Mouse (Mus musculus) kidney, adult 11 months (tissue): ENCODE data around the gene Tpm4.

ENCODE experiments used
- DNase-seq: peaks from one replicate; pipeline ENCODE4 v3.0.0; 2022

Gene Tpm4

DNA sequence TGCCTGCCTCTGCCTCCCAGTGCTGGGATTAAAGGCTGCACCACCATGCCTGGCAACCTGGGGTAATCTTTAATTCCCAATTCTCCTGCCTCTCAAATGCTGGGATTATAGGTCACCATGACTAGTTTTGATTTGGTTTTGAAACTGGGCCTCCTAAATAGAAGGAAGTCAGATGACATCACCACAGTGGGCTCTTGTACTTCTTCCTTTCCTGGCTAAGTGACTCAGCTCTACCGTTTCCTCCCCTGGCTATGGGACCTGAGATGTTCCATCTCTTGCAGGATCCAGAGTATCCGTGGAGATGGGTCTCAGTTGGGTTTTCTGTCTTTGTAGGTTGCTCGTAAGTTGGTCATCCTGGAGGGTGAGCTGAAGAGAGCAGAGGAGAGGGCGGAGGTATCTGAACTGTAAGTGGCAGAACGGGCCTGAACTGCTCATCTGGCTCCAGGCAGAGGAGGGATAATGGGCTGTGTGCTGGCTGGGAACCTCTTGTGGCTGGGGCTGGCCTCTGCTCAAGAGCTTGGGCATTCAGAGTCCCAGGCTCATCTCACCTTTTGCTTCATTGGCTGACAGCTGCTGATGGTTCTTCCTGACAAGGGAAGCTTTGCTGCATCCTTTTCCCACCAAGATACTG lies 9.7 kb downstream of the Tpm4 start:
- DNase-seq: no peak

DNA sequence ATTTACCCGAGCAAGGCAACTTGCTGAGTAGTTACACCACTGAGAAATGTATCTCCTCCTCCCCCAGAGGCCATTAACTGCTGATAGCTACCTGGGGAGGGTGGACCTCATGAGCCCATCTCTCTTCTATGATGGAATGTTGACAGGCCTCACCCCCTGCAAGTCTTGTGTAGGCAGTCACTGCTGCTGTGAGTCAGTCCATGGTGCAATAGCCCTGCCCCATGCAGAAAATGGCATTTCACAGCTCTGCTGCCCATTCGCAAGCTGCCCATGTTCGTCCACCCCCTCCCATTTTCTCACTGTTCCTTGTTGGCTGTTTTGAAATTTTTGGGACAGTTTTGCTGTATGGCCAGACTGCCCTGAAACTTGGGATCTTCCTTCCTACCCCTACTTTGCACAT lies 10.7 kb downstream of the Tpm4 start:
- DNase-seq: no peak

DNA sequence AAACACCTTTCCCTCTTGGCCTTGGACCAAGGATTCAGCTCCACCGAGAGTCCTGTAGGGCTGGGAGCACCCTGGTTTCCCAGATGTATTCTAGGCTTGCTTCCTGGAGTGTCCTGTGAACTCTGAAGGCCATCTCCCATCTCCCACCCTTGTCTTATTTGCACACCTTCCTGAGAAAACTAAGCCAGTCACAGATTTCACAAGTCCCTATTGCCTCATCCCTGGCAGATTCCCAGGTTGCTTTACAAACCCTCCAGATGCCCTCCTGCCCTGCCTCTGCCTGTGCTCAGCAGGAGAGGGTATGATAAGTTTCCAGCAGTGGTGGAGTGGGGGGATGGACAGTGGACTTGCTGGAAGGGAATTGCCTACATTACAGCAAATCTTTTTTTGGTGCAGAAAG lies 11.3 kb downstream of the Tpm4 start:
- no peak for DNase-seq

DNA sequence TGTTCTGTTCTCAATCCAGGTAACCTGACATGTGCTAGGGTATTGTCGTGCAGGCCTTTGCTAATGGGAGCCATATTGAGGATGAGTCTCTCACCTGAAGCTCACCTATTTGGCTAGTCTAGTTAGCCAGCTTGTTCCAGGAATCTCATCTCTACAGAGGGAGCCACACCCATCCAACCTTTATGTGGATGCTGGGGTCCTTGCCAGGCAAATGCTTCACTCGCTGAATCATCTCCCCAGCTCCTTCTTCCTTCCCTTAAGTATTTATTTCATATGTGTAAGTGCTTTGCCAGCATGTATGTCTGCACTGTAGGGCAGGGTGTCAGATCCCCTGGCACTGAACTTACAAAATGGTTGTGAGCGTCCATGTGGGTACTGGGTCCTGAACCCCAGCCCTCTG lies 11.8 kb downstream of the Tpm4 start:
- DNase-seq: no peak

DNA sequence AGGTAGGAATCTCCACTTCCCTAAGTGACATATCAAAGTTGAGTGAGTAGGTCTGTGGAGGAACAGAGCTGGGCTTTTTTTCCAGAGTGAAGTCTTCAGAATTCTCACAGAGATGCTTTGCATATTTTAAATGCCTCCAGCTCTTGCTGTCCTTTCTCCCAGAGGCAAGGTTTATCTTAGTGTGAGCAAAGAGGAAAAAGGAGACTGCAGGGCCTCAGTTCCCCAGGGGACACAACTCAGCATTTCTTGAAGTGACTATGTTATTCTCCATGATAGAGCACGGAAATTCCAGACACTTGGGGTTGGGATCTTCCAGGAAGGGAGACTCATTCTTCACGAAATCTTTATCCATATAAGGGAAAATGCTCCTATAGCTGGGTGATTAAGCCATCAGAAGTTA lies 12.5 kb downstream of the Tpm4 start:
- DNase-seq: no peak

DNA sequence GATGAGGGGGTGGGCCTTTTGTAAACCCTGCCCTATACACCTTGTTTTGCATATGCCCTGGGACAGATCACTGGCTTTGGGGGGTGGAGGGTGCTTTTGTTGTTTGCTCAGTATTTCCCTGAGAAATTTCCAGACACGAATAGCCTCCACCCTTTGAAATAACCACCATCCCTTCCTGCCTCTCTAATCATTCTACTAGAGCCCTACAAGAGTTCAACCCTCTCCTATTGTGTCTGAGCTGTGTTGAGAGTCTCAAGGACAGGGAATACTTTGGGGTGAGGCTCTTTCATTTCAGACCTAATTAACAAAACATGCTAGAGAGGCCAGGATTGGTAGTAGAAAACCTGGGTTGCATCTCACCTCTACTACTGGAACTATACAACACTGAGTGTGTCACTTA lies 14.3 kb downstream of the Tpm4 start:
- DNase-seq: no peak

DNA sequence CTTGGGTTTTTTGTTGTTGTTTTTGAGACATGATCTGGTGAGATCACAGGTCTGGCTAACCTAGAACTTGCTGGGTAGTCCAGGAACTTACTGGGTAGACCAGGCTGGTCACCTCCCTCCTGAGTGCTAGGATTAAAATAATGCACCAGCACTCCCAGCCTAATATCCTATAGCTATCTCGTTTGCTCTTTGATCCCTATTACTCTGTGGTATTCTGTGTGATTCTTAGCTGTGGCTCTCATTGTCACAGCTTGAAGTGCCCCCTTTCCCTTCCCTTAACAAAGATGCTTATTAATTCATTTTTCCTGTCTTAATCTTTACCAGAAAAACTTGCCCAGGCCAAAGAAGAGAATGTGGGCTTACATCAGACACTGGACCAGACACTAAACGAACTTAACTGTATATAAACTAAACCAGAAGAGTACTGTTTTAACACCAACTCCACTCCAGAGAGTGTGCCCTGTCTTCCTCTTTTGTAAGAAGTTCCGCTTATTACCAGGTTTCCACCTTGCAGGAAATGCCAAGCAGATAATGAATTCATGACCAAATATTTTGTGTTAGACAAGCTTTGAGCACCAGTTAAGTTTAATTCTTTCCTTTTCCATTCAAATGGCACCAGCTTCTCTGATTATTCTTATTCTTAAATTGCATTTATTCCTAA lies 16.8 kb downstream of the Tpm4 start:
- DNase-seq: no peak

DNA sequence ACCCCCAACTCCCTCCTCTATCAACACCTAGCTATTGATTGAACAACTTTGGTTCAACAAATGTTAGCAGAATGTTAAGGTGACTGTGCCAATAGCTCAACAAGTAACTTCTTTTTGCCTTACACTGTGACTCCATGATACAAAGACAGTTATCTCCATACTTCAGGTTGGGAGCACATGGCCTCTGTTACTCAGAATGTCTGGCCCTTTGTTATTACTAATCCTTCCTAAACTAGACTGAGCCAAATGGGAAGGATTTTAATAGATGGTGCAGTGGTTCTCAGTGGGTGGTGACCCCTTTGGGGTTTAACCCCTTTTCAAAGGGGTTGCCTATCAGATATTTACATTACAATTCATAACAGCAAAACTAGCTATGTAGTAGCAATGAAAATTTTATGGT lies 18.6 kb downstream of the Tpm4 start:
- no peak for DNase-seq

DNA sequence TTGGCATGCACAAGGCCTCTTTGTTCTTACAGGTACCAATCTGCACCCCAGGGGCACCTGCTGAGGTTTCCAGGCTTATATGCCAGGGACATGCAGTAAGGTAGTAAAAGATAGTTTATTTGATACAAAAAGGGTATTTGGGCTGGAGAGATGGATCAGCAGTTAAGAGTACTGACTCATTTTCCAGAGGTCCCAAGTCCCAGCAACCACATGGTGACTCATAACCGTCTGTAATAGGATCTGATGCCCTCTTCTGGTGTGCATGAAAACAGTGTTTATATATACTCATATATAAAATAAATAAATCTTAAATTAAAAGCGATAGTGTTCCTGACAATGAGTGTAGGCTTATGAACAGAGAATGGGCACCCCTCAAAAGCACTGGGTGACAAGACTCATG lies 23.3 kb downstream of the Tpm4 start:
- DNase-seq: no peak

DNA sequence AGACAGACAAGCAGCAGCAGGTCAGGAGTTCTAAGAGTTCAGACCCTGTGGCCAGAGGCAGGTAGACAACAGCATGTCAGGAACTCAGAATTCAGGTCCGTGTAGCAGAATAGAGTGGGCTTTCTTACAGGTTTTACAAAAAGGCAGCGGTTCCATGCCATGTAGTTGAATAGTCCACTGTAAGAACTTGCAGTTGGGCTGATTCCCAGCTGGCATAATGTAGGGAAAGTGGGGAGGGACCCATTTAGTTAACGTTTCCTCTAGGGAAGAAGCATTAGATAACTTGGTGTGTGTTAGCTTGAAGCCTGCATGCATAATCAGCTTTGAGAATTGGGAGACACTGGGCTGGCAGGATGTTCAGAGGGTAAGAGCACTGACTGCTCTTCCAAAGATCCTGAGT lies 24.0 kb downstream of the Tpm4 start:
- DNase-seq: no peak

DNA sequence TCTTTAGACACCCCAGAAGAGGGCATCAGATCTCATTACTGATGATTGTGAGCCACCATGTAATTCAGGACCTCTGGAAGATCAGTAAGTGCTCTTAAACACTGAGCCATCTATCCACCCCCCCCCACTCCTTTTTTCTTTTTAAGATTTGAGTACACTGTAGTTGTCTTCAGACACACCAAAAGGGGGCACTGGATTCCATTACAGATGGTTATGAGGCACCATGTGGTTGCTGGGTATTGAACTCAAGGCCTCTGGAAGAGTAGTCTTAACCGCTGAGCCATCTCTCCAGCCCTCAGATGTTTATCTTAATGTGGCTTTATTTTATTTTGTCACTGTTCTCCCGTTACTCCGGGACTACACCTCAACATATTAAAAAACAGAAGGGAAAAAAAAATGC lies 25.2 kb downstream of the Tpm4 start:
- DNase-seq: no peak

DNA sequence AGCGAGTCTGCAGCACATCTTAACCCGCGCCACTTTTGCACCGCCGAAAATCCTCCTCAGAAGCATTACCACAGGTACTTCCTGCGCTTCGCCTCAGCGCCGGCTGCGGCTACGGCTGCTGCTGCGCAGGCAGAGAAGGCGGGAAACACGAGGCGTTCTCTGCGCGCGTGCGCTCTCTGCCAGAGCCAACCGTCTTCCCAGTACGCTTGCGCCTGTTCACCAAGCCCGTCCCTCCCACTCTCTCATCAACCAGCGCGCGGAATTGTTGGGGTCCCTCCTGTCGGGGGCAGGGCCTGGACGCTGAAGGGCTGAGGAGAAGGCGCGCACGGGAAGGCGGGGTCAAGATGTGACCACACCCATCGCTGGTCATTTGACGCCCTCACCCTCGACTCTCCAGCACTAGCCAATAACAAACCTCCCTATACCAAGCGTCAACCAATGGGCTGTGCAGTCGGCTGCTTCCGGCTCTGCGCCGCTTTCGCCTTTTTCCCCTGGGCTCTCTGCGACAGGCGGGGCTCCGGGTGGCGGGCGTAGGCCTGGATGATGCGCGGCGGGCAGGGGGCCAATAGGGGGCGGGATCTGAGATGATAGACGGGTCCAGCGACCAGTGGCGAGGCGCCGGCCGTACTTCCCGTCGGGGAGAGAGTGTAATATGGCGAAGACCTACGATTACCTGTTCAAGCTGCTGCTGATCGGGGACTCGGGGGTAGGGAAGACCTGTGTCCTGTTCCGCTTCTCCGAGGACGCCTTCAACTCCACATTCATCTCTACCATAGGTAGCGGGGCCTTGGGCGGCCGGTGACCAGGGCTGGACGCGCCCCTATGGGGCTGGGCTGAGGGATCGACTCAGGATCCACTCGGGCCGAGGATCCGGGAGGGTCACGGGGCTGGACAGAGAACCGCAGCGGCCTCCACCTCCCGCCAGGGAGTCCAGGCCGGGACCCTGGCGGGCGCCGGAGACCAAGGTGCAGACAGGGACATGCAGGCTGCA lies 26.2 kb downstream of the Tpm4 start, which contains the start of gene Rab8a:
TSS of gene Rab8a (plus strand) at position 494 of the 991 bp plus-strand sequence.
- DNase-seq: peak; percentile 100

DNA sequence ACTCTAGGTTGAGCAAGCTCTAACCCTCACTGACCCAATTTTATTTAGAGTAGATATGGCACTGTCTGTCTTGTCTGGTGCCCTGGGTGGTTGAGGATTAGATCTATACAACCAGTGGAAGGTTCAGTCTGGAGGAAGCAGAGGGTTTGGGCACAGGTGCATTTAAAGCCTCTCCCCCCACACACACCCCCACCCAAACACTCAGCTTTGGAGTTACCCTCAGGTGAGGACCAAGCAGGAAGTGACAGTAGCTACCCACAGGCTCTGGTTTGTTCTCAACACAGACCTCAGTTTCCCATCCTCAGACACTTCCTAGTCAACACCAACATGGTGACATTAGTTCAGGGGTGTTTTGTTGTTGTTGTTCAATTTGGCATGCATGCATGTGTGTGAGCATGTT lies 28.0 kb downstream of the Tpm4 start:
- no peak for DNase-seq

DNA sequence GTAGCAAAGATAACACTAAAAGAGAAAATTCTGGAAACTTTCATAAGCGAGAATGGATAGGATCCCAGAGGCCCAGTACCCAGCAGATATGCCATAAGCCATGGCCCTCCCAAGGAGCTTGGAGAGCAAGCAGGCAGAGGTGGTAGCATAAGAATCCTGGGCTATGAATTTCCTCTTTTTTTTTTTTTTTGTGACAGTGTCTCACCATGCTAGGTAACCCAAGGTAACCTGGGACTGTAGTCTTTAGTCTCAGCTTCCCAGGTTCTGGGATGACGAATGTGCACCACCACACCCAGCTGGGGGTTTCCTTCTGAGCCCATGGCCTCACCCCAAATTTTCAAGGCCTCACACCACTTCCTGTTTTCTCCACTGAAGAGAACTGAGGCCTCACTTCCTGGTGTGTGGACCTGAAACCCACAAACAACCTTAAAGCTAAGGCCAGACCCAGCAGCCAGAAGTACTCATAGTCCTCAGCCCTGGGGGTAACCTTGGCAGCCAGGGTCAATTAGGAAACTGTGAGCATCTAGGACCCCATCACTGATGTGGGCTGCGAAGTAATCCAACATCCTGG lies 34.4 kb downstream of the Tpm4 start:
- no peak for DNase-seq

DNA sequence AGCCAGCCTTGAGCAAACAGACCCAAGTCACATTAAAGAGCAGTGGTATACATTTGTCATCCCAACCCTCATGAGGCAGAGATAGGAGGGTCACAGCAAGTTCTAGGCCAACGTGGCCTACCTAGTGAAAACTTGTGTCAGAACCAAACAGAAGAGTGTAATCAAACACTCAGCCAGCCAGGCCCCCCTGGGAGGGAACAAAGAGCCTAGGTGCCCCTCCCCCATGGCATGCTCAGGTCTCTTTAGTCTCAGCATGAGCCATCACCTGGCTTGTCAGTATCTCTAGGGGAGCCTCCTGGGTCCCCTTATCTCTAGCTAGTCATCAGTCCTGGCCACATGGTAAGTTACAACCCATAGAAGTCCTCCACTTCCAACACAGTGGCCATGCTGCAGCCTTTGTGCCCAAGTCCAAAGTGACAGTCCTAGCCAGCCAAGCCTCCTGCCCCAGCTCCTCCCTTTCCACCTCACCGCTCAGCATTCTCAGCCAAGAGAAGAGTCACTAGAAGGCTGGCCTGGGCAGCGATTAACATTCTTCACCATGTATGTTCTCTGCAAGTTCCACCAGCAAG lies 35.0 kb downstream of the Tpm4 start:
- peak; percentile 82 for DNase-seq

DNA sequence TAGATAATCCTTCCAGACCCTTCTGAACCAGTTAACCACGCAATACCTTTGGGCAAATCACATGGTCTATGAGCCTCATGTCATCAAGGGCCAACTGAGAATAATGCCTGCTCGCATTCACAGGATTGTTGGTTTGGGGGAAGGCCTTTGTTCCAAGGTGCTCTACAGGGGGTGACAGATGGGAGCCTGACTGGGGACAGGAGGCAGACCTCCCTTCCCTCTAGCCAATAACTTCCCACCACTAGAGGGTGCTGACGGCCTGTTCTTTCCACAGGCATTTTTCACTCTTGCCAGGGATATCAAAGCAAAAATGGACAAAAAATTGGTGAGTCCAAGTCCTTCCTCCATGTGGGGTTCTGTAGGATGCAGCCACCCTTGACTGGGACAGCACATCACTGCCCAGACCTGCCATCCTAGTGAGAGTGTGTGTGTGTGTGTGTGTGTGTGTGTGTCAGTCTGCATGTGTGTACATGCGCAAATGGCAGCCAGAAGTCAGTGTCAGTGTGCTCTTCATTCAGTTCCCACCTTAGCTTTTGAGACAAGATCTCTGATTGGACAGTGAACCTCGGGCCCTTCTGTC lies 42.7 kb downstream of the Tpm4 start:
- DNase-seq: peak; percentile 28

DNA sequence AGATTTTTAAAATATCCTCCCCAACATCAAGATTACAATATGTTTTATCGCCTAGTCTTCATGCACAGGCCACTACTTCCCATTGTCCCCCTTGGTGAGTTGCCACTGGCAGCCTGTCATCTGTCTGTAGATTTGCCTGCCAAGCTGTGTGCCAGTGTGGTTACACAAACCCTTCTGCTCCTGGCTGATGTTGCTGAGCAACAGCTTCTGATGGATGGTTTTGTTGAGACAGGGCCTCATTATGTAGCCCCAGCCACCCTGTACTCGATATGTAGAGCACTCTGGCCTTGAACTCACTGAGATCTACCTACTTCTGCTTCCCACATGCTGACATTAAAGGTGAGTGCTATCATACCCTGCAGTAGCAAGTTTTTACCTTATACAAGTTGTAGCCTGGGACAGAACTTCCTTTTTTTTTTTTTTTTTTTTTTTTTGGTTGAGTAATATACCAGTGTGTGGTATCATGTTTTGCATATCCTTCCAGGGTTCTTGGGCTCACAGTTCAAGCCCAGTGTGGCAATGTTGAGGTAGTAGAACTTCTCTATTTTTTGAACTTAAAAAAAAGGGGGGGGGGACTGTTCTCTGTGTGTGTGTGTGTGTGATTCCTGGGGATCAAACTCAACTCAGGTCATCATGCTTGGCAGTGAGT lies 48.9 kb downstream of the Tpm4 start:
- DNase-seq: no peak

DNA sequence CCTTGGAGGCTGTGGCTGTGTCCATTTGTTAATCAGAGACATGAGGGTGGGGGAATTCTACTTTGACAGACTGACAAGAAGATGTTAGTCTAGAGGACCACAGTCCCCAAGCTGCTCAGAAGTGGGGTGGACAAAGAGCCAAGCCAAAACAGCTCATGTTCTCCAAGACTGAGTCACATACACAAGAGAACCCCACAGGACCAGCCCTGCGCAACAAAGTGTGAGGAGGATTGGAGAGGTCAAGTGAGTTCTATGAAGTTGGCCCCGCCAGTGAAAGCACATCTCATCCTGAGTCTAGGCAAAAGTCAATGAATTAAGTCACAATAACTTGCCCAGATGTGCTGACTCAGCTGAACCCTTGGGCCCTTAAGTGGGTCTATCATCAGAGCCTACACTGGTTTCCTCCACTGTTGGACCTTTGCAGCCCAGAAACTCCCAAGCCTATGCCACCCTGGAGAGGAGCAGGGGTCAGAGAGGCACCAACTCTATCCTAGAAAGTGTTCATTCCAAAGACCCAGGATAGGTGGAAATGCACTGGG lies 53.1 kb downstream of the Tpm4 start:
- DNase-seq: no peak

DNA sequence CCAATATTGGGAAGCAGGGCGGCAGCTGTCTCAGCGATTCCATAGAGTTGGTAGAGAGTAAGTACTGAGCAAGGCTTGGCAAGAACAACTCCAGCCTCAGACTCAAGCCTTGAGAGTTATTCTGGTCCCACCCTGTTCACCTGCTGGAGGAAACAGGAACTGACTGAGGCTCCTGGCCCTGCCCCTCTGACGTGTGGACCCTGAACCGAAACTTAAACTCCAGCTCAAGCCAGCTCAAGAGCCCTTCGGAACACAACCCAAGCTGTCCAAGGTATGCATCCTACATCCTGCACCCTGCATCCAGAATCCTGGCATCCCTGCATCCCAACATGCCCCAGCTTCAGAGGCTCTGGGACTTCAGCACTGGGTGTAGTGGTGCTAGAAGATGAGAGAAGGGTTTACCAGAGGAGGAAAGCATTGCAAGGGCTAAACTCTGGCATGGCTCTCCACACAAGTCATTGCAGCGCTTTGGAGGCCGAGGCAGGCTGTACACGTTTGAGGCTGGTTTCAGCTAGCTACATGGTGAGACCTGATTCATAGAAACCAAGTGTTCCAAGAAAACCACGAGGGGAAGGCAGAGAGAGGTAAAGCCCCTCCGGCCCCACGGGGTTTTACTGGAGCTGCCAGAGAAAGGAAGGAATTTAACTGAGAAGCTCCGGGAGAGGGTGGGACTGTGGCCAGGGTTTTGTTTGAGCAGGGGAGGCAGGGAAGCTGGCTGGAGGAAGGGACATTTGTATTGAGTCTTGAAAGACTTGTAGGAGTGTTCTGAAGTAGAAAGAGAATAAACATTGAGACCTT lies 54.8 kb downstream of the Tpm4 start, which contains the start of gene Hsh2d:
TSS of gene Hsh2d (plus strand) at position 222 of the 798 bp plus-strand sequence.
- no peak for DNase-seq

DNA sequence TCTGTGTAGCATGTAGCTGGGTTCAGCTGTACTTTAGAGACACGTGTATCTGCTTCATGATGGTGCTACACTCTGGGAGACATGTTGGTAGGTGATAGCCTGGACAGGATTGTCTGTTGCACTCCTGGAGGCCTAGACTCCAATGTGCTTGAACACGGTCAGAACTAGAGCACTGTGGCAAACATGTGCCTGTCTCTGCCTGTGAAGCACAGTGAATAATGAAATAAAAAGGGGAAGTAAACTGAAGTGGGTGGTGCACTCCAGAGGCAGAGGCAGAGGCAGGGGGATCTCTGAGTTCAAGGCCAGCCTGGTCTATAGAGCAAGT lies 55.4 kb downstream of the Tpm4 start:
- no peak for DNase-seq

DNA sequence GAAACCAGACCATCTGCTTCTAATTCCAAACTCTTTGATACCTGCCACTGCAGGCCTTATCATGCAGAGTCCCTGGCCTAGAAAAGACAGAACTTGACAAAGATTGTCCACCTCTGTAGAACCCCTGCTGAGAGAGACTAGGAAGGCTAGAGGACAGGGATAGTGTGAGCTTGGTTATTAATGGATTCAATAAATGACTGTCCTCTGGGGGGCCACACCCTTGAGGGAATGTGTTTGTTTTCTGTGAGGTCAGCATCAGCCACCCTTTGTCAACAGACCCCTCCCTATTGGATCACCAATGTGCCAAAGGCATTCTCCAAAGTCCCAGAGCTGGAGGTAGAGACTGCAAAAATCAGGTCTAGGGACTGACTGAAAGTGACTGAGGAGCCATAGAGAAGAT lies 57.3 kb downstream of the Tpm4 start:
- DNase-seq: no peak
